Mouse (Mus musculus) macrophage (primary cell): ENCODE measurements around the gene Fezf1. TPM values are rescaled to one million over a fixed set of nuclear protein-coding genes. Genes with fewer than 3 reads are reported as not detected.

ENCODE experiments used
- H3K27ac ChIP-seq: fragments of 350-480 bp; formaldehyde crosslinking; 2 replicates; pipeline ENCODE4 v1.9.0; 2021
- H3K36me3 ChIP-seq: fragments of 350-480 bp; formaldehyde crosslinking; 2 replicates; pipeline ENCODE4 v1.9.0; 2021; ENCODE audit errors: inconsistent target
- H3K4me3 ChIP-seq: fragments of 350-480 bp; formaldehyde crosslinking; 2 replicates; pipeline ENCODE4 v1.9.0; 2021; ENCODE audit errors: inconsistent target
- H3K79me2 ChIP-seq: fragments of 350-480 bp; formaldehyde crosslinking; 2 replicates; pipeline ENCODE4 v1.9.0; 2021; ENCODE audit errors: inconsistent target
- WGBS: methylation state at CpG from one replicate; pipeline ENCODE4 v1.1.7; 2026; ENCODE audit warnings: inconsistent platforms; ENCODE audit not compliant: missing documents; 5-methylcytosine and 5-hydroxymethylcytosine counted together
- polyA plus RNA-seq: library from polyadenylated mRNA; stranded (reverse); fragments of 250-400 nt; gene quantifications from 3 replicates; pipeline ENCODE4 v1.2.4, GENCODE M21; 2018; ENCODE audit warnings: inconsistent platforms

Fezf1 gene
- polyA plus RNA-seq, 1 experiment from 2014 or later, result not detected

GRCm38 (mm10) chr6:23252196-23253135, 4.3 kb upstream of the Fezf1 start:
- H3K36me3 ChIP-seq, result no peaks in the 10 kb centered on the region
- no peaks in the 10 kb centered on the region for H3K79me2 ChIP-seq
- no peak overlapping the region for H3K4me3 ChIP-seq
- H3K27ac ChIP-seq, result no peak overlapping the region
- WGBS, result 12% methylated on average over 20 of the region's 20 CpGs

DNA sequence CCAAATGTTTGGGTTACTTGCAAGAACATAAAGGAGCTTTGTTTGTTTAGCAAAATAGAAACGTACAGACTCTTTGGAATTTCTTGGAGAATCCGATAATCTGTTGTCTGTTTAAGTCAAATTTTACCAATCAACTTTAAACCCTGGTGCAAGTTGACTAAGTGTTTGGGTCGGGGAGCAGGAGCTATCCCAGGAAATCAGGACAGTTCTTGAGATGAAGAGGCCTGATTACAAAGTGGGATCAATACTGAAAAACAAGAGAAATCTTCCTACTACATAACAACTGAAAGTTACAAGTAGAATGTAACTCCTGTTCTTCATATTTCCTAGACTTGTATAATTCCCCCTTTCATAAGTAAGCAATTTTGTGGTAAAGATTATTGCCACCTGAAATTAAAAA, 3.3 kb upstream of the Fezf1 start:
- Histone ChIP-seq H3K27ac (no peak overlapping the region), H3K36me3 (no peaks in the 10 kb centered on the region), H3K4me3 (no peak overlapping the region), H3K79me2 (no peaks in the 10 kb centered on the region)
- WGBS, result 6% methylated on average over 3 of the region's 3 CpGs

DNA sequence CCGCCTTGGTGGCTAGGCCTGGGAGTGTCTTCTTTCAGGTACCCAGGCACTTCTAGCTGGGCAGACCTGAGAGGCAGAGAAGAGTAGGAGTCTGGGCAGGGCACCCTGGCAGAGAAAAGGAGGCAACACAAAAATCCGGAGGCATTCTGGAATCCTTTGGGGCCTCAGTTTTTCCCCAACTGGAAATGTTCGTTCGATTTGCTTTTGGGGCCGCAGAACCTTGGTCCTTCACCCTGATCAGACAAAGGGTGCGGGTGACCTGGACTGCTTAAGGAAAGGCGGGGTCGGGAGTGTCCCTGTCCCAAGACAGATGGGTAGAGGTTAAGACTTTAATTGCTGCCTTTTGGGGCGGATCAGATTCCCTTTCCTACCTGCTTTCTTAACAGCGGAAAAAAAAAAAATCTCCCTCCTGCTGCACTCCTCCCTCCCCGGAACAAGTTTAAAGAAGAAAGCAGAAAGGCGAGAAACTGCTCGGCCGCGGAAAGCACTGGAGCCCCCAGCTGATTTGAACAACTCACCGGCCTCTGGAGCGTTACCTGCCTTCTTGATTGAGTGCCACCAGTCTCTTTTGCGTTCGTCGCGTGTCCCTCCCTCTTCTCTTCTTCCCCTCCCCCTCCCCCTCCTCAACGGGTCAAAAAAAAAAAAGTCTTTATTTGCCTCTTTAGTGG, 2.3 kb upstream of the Fezf1 start:
- WGBS, result 8% methylated on average over 21 of the region's 22 CpGs
- no peak overlapping the region for H3K4me3 ChIP-seq

GRCm38 (mm10) chr6:23249616-23250287, 1.6 kb upstream of the Fezf1 start:
- no peak overlapping the region for H3K27ac ChIP-seq
- no peak overlapping the region for H3K4me3 ChIP-seq
- H3K79me2 ChIP-seq, result no peaks in the 10 kb centered on the region
- 6% methylated on average over 28 of the region's 29 CpGs for WGBS
- no peaks in the 10 kb centered on the region for H3K36me3 ChIP-seq

More for the DNA sequence above, 2.3 kb upstream of the Fezf1 start:
- Histone ChIP-seq H3K79me2 (no peaks in the 10 kb centered on the region), H3K36me3 (no peaks in the 10 kb centered on the region), H3K27ac (no peak overlapping the region)

- Histone ChIP-seq H3K36me3 (no peaks in the 10 kb centered on the region), H3K4me3 (no peak overlapping the region), H3K27ac (no peak overlapping the region), H3K79me2 (no peaks in the 10 kb centered on the region)
- WGBS, result 8% methylated on average over 24 of the region's 24 CpGs
Measured at GRCm38 (mm10) chr6:23249053-23249401, 865 bp upstream of the Fezf1 start.

DNA sequence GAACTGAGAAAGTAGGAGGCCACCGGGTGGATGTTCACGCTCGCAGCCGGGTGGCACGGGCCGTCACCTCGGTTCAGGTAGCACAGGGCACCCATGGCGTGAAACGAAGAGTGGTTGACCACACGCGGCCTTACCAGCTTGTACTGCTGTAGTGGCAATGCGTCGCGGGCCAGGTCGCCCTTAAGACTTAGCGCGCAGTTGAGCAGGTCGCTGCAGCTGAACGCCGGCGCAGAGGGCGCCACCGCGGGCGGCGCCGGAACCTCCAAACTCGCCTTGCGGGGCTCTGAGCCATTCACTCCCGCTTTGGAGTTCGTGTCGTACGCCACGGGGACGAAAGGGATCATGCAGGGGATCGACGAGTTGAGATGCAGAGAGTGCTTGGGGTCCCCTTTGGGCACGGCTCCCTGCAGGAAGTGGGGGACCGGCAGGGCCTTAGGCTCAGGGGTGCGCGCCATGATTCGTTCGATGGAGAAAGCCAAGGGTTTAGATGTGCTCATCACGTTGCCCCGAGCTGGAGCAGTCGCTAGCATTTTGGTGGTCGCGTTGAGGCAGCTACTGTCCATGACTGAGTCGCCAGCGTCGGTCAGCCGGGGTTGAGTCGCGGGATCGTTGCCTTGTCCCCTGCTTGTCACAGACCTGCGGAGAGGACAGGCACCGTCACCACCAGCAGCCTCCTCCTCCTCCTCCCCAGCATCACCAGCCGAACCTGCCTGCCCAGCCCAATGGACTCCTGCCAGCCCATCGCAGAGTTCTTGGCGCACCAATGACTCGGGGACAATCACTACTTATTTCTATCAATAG, 450 bp downstream of the Fezf1 start:
- no peaks in the 10 kb centered on the region for H3K79me2 ChIP-seq
- no peak overlapping the region for H3K27ac ChIP-seq
- WGBS, result 4% methylated on average over 60 of the region's 61 CpGs
- H3K36me3 ChIP-seq, result no peaks in the 10 kb centered on the region
- H3K4me3 ChIP-seq, result no peak overlapping the region

DNA sequence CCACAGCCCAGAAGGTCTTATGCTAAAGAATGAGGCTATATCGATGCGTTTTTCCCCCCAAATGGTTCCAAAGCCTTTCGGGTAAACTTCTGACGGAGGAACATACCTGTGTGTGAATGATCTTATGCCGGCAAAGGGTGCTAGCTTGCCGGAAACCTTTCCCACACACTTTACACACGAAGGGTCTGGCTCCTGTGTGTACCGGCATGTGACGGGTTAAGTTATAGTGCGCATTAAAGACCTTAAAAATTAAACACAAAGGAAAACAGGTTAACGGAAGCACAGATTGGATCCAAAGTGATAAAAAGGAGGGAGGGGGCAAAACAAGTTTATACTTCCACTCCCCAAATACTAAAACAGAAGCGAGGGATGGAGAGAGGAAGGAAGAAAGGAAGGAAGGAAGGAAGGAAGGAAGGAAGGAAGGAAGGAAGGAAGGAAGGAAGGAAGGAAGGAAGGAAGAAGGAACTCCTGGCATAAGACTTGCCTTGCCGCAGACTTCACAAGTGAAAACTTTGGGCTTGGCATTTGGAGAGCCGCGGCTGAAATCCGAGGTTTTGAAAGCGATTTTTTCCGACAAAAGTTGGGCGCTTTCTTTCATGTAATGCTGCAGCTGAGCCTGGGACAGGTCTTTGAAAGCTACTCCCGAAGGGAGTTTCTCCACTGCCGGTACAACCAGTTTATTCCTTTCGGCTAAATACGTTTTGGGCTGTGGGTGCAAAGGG, 1.2 kb downstream of the Fezf1 start:
- 9% methylated on average over 23 of the region's 23 CpGs for WGBS
- H3K79me2 ChIP-seq, result no peaks in the 10 kb centered on the region
- H3K27ac ChIP-seq, result no peak overlapping the region
- H3K36me3 ChIP-seq, result no peaks in the 10 kb centered on the region
- no peak overlapping the region for H3K4me3 ChIP-seq

DNA sequence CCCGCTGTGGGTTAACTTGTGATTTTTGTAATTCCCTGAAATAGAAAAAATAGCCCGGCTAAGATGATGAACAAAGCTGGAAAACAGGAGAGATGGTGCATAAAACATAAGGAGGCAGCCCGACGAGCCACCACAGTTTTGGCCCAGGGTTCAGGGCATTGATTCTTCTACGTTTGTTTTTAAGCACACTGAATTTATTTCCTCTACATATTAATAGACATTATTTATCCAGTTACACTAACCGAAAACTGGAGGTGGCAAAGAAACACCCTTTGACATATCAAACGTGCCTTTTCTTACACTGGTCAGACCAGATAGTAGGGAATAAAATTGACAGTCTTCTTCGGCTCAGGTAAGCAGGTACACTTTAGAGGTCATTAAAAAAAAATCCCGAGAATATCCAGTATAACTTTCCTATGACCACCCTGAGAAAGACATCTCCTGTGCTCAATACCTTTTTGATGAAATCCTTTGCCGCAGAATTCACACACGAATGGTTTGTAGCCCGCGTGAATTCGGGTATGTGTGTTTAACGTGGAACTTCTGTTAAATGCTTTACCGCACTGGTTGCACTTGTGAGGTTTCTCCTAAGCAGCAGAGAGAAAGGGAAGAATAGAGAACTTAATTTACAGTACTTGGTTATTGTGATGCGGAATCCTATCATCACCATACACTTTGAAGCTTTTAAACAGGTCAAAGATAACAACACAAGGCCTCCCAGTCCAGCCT, 1.9 kb downstream of the Fezf1 start:
- no peak overlapping the region for H3K27ac ChIP-seq
- H3K79me2 ChIP-seq, result no peaks in the 10 kb centered on the region
- no peaks in the 10 kb centered on the region for H3K36me3 ChIP-seq
- 11% methylated on average over 17 of the region's 17 CpGs for WGBS
- H3K4me3 ChIP-seq, result no peak overlapping the region

- H3K79me2 ChIP-seq, result no peaks in the 10 kb centered on the region
- 10% methylated on average over 23 of the region's 23 CpGs for WGBS
- no peaks in the 10 kb centered on the region for H3K36me3 ChIP-seq
- H3K4me3 ChIP-seq, result no peak overlapping the region
- H3K27ac ChIP-seq, result no peak overlapping the region
Measured at GRCm38 (mm10) chr6:23245545-23246011, 2.6 kb downstream of the Fezf1 start.

- Histone ChIP-seq H3K36me3 (no peaks in the 10 kb centered on the region), H3K27ac (no peak overlapping the region), H3K4me3 (no peak overlapping the region), H3K79me2 (no peaks in the 10 kb centered on the region)
- 31% methylated on average over 7 of the region's 9 CpGs for WGBS
Measured at GRCm38 (mm10) chr6:23245121-23245520, 3.0 kb downstream of the Fezf1 start.

- no peak overlapping the region for H3K27ac ChIP-seq
- no peak overlapping the region for H3K4me3 ChIP-seq
- no peaks in the 10 kb centered on the region for H3K36me3 ChIP-seq
- H3K79me2 ChIP-seq, result no peaks in the 10 kb centered on the region
- 6% methylated on average over 15 of the region's 15 CpGs for WGBS
Measured at GRCm38 (mm10) chr6:23243821-23244760, 4.1 kb downstream of the Fezf1 start.

GRCm38 (mm10) chr6:23211499-23211898, 36.7 kb downstream of the Fezf1 start:
- 53% methylated on average over 3 of the region's 3 CpGs for WGBS
- no peak overlapping the region for H3K27ac ChIP-seq
- H3K79me2 ChIP-seq, result no peaks in the 10 kb centered on the region
- H3K4me3 ChIP-seq, result no peak overlapping the region
- H3K36me3 ChIP-seq, result no peaks in the 10 kb centered on the region
